Mouse (Mus musculus) liver, adult 2 months (tissue): ENCODE results near the gene Fads6.

ENCODE experiments used
- CTCF ChIP-seq: fragments of 200-500 bp; IDR thresholded peaks from 2 replicates; pipeline ENCODE4 v1.5.1; 2011; ENCODE audit warnings: low read depth, low read length, control low read depth
- POLR2A ChIP-seq: fragments of 200-500 bp; IDR thresholded peaks from 2 replicates; pipeline ENCODE4 v1.6.1; 2011; ENCODE audit warnings: low read length, control low read depth; ENCODE audit not compliant: insufficient read depth; ENCODE audit errors: extremely low read depth

DNA sequence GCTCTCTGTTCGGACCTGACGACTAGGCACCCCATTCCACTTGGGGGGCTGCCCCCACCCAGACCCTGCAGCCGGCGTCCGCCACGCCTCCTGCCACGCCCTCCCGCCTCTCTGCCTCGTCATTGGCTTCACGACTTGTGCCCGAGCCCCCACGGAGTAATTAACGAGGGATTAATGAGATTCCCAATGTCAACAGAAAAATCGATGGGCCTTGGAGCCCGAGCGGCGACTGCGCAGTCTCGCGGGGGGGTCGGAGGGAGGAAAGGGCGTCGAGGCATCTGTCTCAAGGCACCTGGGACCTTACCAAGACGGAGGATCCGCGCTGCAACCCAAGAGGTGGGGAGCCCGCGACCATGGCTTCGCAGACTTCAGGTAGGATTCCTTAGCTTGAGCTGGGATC, 37.1 kb upstream of the Fads6 start, which contains the start of gene Otop3:
- TF ChIP-seq CTCF (no peak), POLR2A (no peak)
